Mouse (Mus musculus) MEL-GATA-1-ER (cell line): ENCODE measurements around the gene Psma5.
A peak's percentile ranks its signal among the peaks of the same experiment; 100 is the strongest.

ENCODE experiments used
- DNase-seq: peaks from one replicate; pipeline ENCODE4 v3.0.0-alpha.2; 2012; ENCODE audit warnings: low read depth; ENCODE audit errors: extremely low read depth

The Psma5 gene

GRCm38 (mm10) chr3:108282401-108283240 is 25.9 kb downstream of the Psma5 start:
- DNase-seq: peak; percentile 84

- peak; percentile 37 for DNase-seq
Measured at GRCm38 (mm10) chr3:108283241-108283561, 26.5 kb downstream of the Psma5 start.

GRCm38 (mm10) chr3:108283781-108284601 is 27.3 kb downstream of the Psma5 start, which contains the start of gene Sort1:
Gene Sort1, plus strand, starts transcription at chr3:108284082.
- DNase-seq: peak; percentile 92

- DNase-seq: no peak
Measured at GRCm38 (mm10) chr3:108285078-108285711, 28.5 kb downstream of the Psma5 start.

DNA sequence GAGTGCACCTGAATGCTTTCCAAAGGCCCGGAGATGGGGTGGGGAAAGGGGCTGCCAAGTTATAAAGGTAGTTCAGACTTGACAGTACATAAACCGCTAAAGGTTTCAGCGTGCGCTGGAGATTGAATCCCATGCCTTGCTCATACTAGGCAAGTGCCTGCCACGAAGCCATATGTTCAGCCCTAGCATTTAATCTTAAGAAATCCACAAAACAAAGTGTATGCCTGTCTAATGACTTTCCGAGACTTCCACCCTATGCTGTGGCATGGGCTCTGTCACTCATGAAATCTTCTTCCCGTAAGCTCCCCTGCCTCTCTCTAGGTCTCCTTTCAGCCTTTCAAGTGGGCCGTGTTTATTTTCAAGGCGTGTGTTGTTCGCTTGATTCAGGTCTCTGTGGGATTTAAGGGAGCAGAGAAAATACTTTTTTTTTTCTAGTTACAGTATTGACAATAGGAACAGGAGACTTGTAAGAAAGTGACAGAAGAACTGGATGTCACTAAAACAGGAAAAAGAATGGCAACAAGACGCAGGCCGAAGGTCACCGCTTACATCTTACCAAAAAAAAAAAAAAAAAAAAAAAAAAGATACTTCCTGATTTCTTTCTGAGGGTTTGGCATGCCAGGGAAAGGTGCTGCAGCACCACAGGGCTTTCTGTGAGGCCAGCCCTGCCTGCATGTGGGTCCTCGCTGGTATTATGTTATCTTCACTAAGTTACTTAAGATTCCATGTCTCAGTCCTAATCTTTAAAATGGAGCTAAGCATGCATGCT is 30.1 kb downstream of the Psma5 start:
- no peak for DNase-seq

GRCm38 (mm10) chr3:108287811-108288805 is 31.4 kb downstream of the Psma5 start:
- no peak for DNase-seq

- no peak for DNase-seq
Measured at GRCm38 (mm10) chr3:108289311-108290130, 32.8 kb downstream of the Psma5 start.

- DNase-seq: no peak
Measured at GRCm38 (mm10) chr3:108291036-108291799, 34.5 kb downstream of the Psma5 start.

DNA sequence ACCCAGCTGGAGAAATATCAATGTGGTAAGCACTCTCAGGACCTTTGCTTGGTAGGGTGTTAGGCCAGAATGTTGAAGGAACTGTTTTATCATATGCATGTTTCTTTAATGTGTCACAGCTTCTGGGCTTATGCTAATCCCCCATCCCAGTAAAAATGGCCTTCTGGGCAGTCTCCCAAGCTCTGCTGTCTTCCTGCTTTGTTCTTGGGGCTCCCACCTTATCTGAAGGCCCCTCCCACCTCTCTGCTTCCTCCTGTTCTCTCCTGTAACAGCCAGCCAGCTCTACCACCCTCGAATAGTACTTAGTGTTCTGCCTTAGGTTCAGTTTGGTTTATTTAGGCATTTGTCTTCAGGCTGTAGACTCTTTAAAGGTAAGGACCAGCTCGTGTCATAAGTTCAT is 37.7 kb downstream of the Psma5 start:
- peak; percentile 87 for DNase-seq

GRCm38 (mm10) chr3:108295379-108296219 is 38.9 kb downstream of the Psma5 start:
- DNase-seq: peak; percentile 92

DNA sequence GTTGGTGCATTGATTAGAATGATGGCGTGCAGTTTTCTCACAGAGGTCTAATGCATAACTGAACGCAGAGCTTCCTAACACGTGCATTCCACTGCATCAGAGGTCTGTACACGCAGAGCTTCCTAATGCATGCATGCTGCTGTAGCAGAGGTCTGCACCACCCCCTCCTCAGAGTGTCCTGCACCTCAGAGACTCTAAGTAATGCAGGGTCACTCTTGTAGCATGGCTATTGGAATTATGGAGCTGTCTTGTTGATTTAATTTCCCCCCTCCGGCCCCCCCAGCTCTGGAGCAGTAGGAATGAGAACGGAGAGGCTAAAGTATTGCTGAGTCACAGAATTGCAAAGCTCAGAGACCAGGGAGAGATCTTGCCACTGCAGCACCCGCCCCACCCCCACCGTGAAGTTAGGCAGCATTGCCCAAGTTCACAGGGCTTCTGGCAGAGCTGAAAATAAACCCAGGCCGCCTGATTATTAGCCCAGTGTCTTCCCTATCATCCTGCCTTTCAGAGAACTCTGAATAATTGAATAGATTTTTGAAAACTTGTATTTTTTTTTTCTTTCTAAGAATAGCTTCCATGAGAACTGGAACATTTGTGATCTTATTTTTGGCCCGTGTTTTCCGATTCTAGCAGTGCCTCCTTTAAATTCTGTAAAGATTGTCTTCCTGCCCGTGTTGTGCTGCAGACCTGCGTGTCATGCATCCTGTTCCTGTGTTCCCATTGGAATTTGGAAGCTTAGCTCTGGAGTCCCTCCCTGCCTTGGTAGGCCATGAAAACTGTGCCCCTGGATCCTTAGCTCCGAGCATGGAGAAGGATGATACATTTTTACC is 39.7 kb downstream of the Psma5 start:
- DNase-seq: peak; percentile 69

- no peak for DNase-seq
Measured at GRCm38 (mm10) chr3:108297050-108297419, 40.3 kb downstream of the Psma5 start.

DNA sequence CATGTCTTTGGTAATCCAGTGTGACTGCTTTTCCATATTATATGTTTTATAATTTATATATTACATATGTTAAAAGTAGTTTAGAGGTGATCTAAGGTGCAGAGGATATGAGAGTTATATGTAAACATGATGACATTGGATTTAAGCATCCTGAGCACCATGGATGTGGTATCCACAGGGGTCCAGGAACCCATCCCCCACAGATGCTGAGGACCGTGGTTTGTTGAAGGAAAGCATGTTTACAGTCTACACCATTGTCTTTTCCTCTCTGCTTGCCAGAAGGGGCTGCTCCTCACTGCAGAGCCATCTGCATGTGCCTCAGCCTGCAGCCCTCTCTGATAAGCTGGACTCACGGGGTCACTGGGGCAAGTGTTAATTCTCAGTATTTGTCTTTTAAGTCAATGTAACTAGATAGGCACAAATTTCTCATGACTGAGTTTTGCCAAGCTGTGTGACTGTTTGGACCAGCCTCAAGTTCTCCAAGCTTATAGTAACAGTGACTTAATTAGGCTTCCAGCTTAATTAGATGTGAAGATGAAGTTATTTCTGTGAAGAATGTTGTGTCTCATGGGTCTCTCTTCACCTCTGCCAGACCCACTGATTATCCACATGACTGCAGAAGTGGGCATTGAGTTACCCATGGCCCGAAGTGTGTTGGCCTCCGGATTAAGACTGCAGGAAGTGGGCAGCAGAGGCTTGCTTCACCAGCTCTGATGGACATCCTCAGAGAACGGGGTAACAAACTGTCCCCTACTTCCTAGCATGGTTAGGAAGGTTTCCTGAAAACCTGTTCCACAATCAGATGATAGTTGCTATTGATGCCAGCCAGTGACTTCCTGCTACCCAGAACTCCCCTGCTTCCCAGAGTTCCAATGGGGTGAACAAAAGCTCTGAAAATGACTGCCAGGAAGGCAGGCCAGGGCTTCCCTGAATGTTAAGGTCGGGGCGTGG is 41.2 kb downstream of the Psma5 start:
- no peak for DNase-seq

DNA sequence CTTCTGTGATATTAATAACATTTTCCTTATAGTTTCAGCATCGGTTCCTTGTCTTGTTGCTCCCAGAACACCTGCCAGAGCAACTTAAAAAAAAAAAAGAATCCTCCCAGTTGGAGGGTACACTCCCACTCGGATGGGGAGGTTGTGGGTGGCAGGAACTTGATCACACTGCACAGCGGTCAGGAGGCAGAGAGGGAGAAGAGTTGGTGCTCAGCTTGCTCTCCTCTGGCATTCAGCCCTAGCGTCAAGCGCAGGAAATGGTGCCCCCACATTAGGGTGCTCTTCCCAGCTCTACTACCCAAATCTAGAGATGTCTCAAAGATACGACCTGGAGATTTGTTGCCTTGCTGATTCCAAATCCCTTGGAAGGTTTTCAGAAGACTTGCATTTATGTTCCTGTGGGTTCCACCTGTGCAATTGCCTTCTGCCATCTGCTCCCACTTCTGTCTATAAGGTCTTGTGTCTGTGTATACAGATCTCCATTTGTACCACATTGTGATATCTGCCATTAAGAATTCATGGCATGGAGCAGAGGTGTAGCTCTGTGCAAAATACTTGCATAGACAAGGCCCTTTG is 43.8 kb downstream of the Psma5 start:
- no peak for DNase-seq

DNA sequence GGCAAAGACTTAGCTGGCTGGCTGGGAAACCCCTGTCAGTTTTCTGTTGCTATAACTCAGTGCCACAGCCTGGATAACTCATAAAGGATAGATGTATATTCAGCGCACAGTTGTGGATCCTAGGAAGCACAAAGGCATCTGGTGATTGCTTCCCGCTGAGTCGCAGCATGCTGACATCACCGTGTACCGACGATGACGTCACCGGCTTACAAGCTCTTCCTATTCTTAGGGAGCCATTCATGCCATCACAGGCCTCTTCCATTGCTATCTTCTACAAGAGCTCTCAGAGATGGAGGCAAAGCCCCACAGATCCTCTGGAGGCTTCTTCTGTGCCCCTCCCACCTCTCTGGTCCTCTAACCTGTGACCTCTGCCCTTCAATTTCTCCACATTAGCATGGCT is 47.0 kb downstream of the Psma5 start:
- no peak for DNase-seq
